ENCODE assay signal across 25 mouse cellular contexts in the genomic region with DNA sequence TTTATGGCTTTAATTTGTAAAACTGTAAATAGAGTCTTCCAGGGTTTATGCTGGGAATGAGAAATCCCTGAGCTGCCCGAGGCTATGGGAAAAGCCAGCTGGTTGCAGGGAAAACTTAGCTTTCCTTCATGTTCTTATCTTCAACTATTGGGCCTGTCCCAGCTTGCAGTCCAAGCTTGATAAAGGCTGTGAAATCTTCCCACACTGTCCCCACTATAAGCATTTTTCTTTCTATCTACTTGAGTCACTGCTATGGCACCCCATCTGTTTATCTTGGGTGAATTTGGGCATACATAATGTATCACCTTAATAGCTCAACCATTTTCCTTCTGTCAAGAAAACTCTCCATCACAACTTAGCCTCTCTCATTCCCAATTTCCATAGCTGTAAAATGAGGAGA. TPM values are rescaled to one million over a fixed set of nuclear protein-coding genes. Genes with fewer than 3 reads are reported as not detected.
DNase-seq lines count a peak whose midpoint lies in the region; ATAC-seq and TF ChIP-seq lines count a peak whose summit lies in the region.
"Had no signal": no experiment of that assay in that cellular context is flagged by ENCODE, and none has a peak within 500 bp of the region (broad histone marks: within the 10 kb centered on the region; RNA-seq: fewer than 3 reads in every experiment).

No protein-coding gene starts in this region.

- H3K36me3 ChIP-seq in forebrain, embryonic 16.5 days (ENCODE audit: control insufficient read depth, insufficient read depth), result no peaks in the 10 kb centered on the region
- no peaks in the 10 kb centered on the region for H3K36me3 ChIP-seq in forebrain, embryonic 10.5 days (replicated peaks)
- no peaks in the 10 kb centered on the region for H3K36me3 ChIP-seq in intestine, embryonic 16.5 days (ENCODE audit: control insufficient read depth, insufficient read depth, low read length)
- H3K36me3 ChIP-seq in intestine, postnatal 0 days (ENCODE audit: control insufficient read depth, insufficient read depth), result no peaks in the 10 kb centered on the region
- no peaks in the 10 kb centered on the region for H3K36me3 ChIP-seq in G1E (replicated peaks)
- H3K36me3 ChIP-seq: embryonic facial prominence, embryonic 12.5 days; hindbrain, embryonic 15.5 days had no signal

- no peak overlapping the region for H3K4me2 ChIP-seq in forebrain, embryonic 16.5 days (ENCODE audit: low read length)
- no peak overlapping the region for H3K4me2 ChIP-seq in intestine, embryonic 16.5 days (ENCODE audit: low read depth, low read length)
- no peak overlapping the region for H3K4me2 ChIP-seq in intestine, postnatal 0 days (replicated peaks; ENCODE audit: low read depth)
- H3K4me2 ChIP-seq: embryonic facial prominence, embryonic 12.5 days; forebrain, embryonic 13.5 days; heart, embryonic 11.5 days; hindbrain, embryonic 15.5 days had no signal

- no peak for TF ChIP-seq CTCF in intestine, postnatal 0 days (IDR thresholded peaks at IDR 0.05; ENCODE audit: low read depth)
- no peak for TF ChIP-seq CTCF in G1E (IDR thresholded peaks at IDR 0.05; ENCODE audit: low read depth, low read length)

- 63% methylated on average over 1 of the region's 1 CpGs for WGBS in forebrain, embryonic 16.5 days
- 90% methylated on average over 1 of the region's 1 CpGs for WGBS in forebrain, embryonic 10.5 days
- 45% methylated on average over 1 of the region's 1 CpGs for WGBS in intestine, embryonic 16.5 days
- 28% methylated on average over 1 of the region's 1 CpGs for WGBS in intestine, postnatal 0 days

- H3K9me3 ChIP-seq in forebrain, embryonic 16.5 days (ENCODE audit: control insufficient read depth, low read length), result no peaks in the 10 kb centered on the region
- no peaks in the 10 kb centered on the region for H3K9me3 ChIP-seq in forebrain, embryonic 10.5 days
- no peaks in the 10 kb centered on the region for H3K9me3 ChIP-seq in intestine, embryonic 16.5 days (ENCODE audit: control insufficient read depth, low read length)
- no peaks in the 10 kb centered on the region for H3K9me3 ChIP-seq in intestine, postnatal 0 days (ENCODE audit: control insufficient read depth)
- H3K9me3 ChIP-seq in G1E (replicated peaks), result no peaks in the 10 kb centered on the region
- H3K9me3 ChIP-seq: embryonic facial prominence, embryonic 12.5 days; forebrain, embryonic 13.5 days; hindbrain, embryonic 15.5 days had no signal

- H3K4me3 ChIP-seq in forebrain, embryonic 16.5 days (replicated peaks; ENCODE audit: low read length), result no peak overlapping the region
- H3K4me3 ChIP-seq in forebrain, embryonic 10.5 days, result no peak overlapping the region
- no peak overlapping the region for H3K4me3 ChIP-seq in intestine, embryonic 16.5 days (ENCODE audit: low read length)
- no peak overlapping the region for H3K4me3 ChIP-seq in intestine, postnatal 0 days (ENCODE audit: low read depth, low read length)
- H3K4me3 ChIP-seq in G1E (ENCODE audit: low read depth, low read length), result no peak overlapping the region
- H3K4me3 ChIP-seq: embryonic facial prominence, embryonic 12.5 days; forebrain, embryonic 13.5 days; heart, adult 2 months; hindbrain, embryonic 15.5 days had no signal

- no peaks in the 10 kb centered on the region for H3K4me1 ChIP-seq in forebrain, embryonic 16.5 days (replicated peaks; ENCODE audit: control insufficient read depth, insufficient read depth, low read length)
- H3K4me1 ChIP-seq in forebrain, embryonic 10.5 days, result no peaks in the 10 kb centered on the region
- 0 out of 2 replicates have a peak, but pooled peaks cover 4% of the 10 kb centered on the region for H3K4me1 ChIP-seq in intestine, embryonic 16.5 days (ENCODE audit: control insufficient read depth, insufficient read depth, low read length)
- no peaks in the 10 kb centered on the region for H3K4me1 ChIP-seq in intestine, postnatal 0 days (replicated peaks; ENCODE audit: control insufficient read depth, insufficient read depth, low read length)
- peaks cover 9% of the 10 kb centered on the region; the same call in 1 of the 2 replicates for H3K4me1 ChIP-seq in G1E (ENCODE audit: insufficient read depth, low read depth, low read length)
- H3K4me1 ChIP-seq: embryonic facial prominence, embryonic 12.5 days; forebrain, embryonic 13.5 days; hindbrain, embryonic 15.5 days had no signal

- no peak overlapping the region for H3K27ac ChIP-seq in forebrain, embryonic 16.5 days (ENCODE audit: low read length)
- H3K27ac ChIP-seq in forebrain, embryonic 10.5 days, result no peak overlapping the region
- no peak overlapping the region for H3K27ac ChIP-seq in intestine, embryonic 16.5 days (ENCODE audit: low read length)
- H3K27ac ChIP-seq in intestine, postnatal 0 days (ENCODE audit: low read depth, low read length), result no peak overlapping the region
- H3K27ac ChIP-seq: embryonic facial prominence, embryonic 12.5 days; forebrain, embryonic 13.5 days; heart, adult 2 months; hindbrain, embryonic 15.5 days had no signal

- ATAC-seq in forebrain, embryonic 16.5 days, result peak; percentile 52
- peak; percentile 36; the same call in 1 of the 2 replicates for ATAC-seq in intestine, embryonic 16.5 days
- no peak for ATAC-seq in intestine, postnatal 0 days
- peak; percentile 60; the same call in 1 of the 2 replicates for ATAC-seq in G1E (ENCODE audit: extremely low read depth, insufficient number of reproducible peaks, low FRiP score, poor library complexity, severe bottlenecking)
- peak; percentile 59 for ATAC-seq in megakaryocyte progenitor cell, adult 5-6 weeks (replicated peaks; ENCODE audit: poor library complexity)
- ATAC-seq: forebrain, embryonic 13.5 days had no signal

- no peaks in the 10 kb centered on the region for H3K27me3 ChIP-seq in forebrain, embryonic 16.5 days (replicated peaks; ENCODE audit: control insufficient read depth, insufficient read depth, low read length)
- no peaks in the 10 kb centered on the region for H3K27me3 ChIP-seq in forebrain, embryonic 10.5 days (ENCODE audit: poor library complexity, severe bottlenecking)
- H3K27me3 ChIP-seq in intestine, embryonic 16.5 days (replicated peaks; ENCODE audit: control insufficient read depth, insufficient read depth, low read length), result no peaks in the 10 kb centered on the region
- H3K27me3 ChIP-seq in intestine, postnatal 0 days (replicated peaks; ENCODE audit: control insufficient read depth, insufficient read depth, low read length), result no peaks in the 10 kb centered on the region
- H3K27me3 ChIP-seq in G1E (ENCODE audit: insufficient read depth, low read length), result 0 out of 2 replicates have a peak, but pooled peaks cover 2% of the 10 kb centered on the region
- H3K27me3 ChIP-seq: embryonic facial prominence, embryonic 12.5 days; forebrain, embryonic 13.5 days; hindbrain, embryonic 15.5 days had no signal

- no peak for DNase-seq in forebrain, embryonic 10.5 days (ENCODE audit: extremely low spot score, low spot score)
- no peak for DNase-seq in G1E (ENCODE audit: low spot score)
- no peak for DNase-seq in thymus, postnatal 36 days
- DNase-seq: adrenal gland, adult 2 months; adrenal gland, postnatal 25 days; cerebellum, adult 11 months; cerebellum, adult 9-10 months; cerebellum, postnatal 25 days; gastrocnemius, postnatal 14 days; heart, adult 2 months had no signal

- no peak overlapping the region for H3K9ac ChIP-seq in forebrain, embryonic 16.5 days (replicated peaks; ENCODE audit: low read depth, low read length)
- H3K9ac ChIP-seq in intestine, embryonic 16.5 days (ENCODE audit: low read depth, low read length), result no peak overlapping the region
- no peak overlapping the region for H3K9ac ChIP-seq in intestine, postnatal 0 days (ENCODE audit: low read depth, low read length)
- H3K9ac ChIP-seq: embryonic facial prominence, embryonic 12.5 days; forebrain, embryonic 13.5 days; hindbrain, embryonic 15.5 days had no signal

RNA-seq across cellular contexts. Expression of gene Clca3a2, which starts 1.3 kb away (rescaled TPM):
- polyA plus RNA-seq in forebrain, embryonic 16.5 days (2015; fragmentation: Nextera tagmentation; extraction: Ambion mirVana), result not detected in 2 replicates
- polyA plus RNA-seq in forebrain, embryonic 10.5 days (2016; fragmentation: Nextera tagmentation; extraction: Ambion mirVana), result not detected in 2 replicates
- 0.48 and 0.64 TPM in 2 replicates for polyA plus RNA-seq in intestine, embryonic 16.5 days (2015; fragmentation: Nextera tagmentation; extraction: Ambion mirVana)
- 0.08 and 0.25 TPM in 2 replicates for polyA plus RNA-seq in intestine, postnatal 0 days (2015; fragmentation: Nextera tagmentation; extraction: Ambion mirVana)
- total RNA-seq in G1E (2014; fragmentation: Nextera tagmentation), result 1.7 TPM in 1 of 2 replicates, not detected in the other
- 0.05 and 0.41 TPM in 2 replicates for total RNA-seq in G1E (2017)
- polyA plus RNA-seq in G1E (2012), result not detected in 2 replicates
- total RNA-seq in megakaryocyte progenitor cell, adult 5-6 weeks (2015), result not detected in 2 replicates
- not detected in 2 replicates for total RNA-seq in megakaryocyte progenitor cell, adult 5-6 weeks (2017)
- total RNA-seq: adrenal gland, adult 2 months; adrenal gland, postnatal 25 days; gastrocnemius, adult 18-20 months; gastrocnemius, postnatal 14 days had no signal
- polyA plus RNA-seq: adrenal gland, adult 2 months; C2C12; embryonic facial prominence, embryonic 12.5 days had no signal

RNA-seq across cellular contexts. Expression of gene Clca3b, which starts 28.5 kb away (rescaled TPM):
- not detected in 2 replicates for polyA plus RNA-seq in forebrain, embryonic 16.5 days (2015; fragmentation: Nextera tagmentation; extraction: Ambion mirVana)
- polyA plus RNA-seq in forebrain, embryonic 10.5 days (2016; fragmentation: Nextera tagmentation; extraction: Ambion mirVana), result not detected in 2 replicates
- 5.2 and 6.4 TPM in 2 replicates for polyA plus RNA-seq in intestine, embryonic 16.5 days (2015; fragmentation: Nextera tagmentation; extraction: Ambion mirVana)
- polyA plus RNA-seq in intestine, postnatal 0 days (2015; fragmentation: Nextera tagmentation; extraction: Ambion mirVana), result 2.5 and 3.6 TPM in 2 replicates
- total RNA-seq in G1E (2014; fragmentation: Nextera tagmentation) (not detected in 2 replicates), G1E (2017) (0.05 TPM in 1 of 2 replicates, not detected in the other)
- not detected in 2 replicates for polyA plus RNA-seq in G1E (2012)
- total RNA-seq in megakaryocyte progenitor cell, adult 5-6 weeks (2015), result not detected in 2 replicates
- total RNA-seq in megakaryocyte progenitor cell, adult 5-6 weeks (2017), result not detected in 2 replicates
- total RNA-seq: adrenal gland, adult 2 months; adrenal gland, postnatal 25 days; gastrocnemius, adult 18-20 months; gastrocnemius, postnatal 14 days; heart, adult 2 months; heart, postnatal 25 days had no signal
- polyA plus RNA-seq: adrenal gland, adult 2 months; cortical plate, adult 2 months; embryonic facial prominence, embryonic 12.5 days; forebrain, embryonic 13.5 days; frontal cortex, adult 2 months; gonadal fat pad, adult 2 months; heart, embryonic 11.5 days; hindbrain, embryonic 11.5 days; hindbrain, embryonic 15.5 days had no signal

RNA-seq across cellular contexts. Expression of gene Clca3a1, which starts 59.9 kb away (rescaled TPM):
- 0.35 and 0.70 TPM in 2 replicates for polyA plus RNA-seq in forebrain, embryonic 16.5 days (2015; fragmentation: Nextera tagmentation; extraction: Ambion mirVana)
- not detected in 2 replicates for polyA plus RNA-seq in forebrain, embryonic 10.5 days (2016; fragmentation: Nextera tagmentation; extraction: Ambion mirVana)
- 5.4 and 5.5 TPM in 2 replicates for polyA plus RNA-seq in intestine, embryonic 16.5 days (2015; fragmentation: Nextera tagmentation; extraction: Ambion mirVana)
- 3.9 and 4.0 TPM in 2 replicates for polyA plus RNA-seq in intestine, postnatal 0 days (2015; fragmentation: Nextera tagmentation; extraction: Ambion mirVana)
- 61.1 and 62.3 TPM in 2 replicates for total RNA-seq in G1E (2014; fragmentation: Nextera tagmentation)
- total RNA-seq in G1E (2017), result 19.8 and 21.0 TPM in 2 replicates
- polyA plus RNA-seq in G1E (2012), result 1.2 and 1.8 TPM in 2 replicates
- total RNA-seq in megakaryocyte progenitor cell, adult 5-6 weeks (2015), result 1.7 and 2.0 TPM in 2 replicates
- 0.92 and 2.3 TPM in 2 replicates for total RNA-seq in megakaryocyte progenitor cell, adult 5-6 weeks (2017)
- polyA plus RNA-seq: hindbrain, embryonic 11.5 days had no signal
